Mouse (Mus musculus) spleen, adult 10 weeks (tissue): ENCODE results near the gene Tmem132d. TPM values are rescaled to one million over a fixed set of nuclear protein-coding genes. Genes with fewer than 3 reads are reported as not detected.

Experiments used
- polyA plus RNA-seq: library from polyadenylated mRNA; stranded (reverse); fragments of 350-450 nt; fragmentation: Illumina TruSeq; extraction: RNeasy Lipid Tissue Mini Kit (QIAGEN cat#74804); gene quantifications from one replicate; pipeline ENCODE4 v1.2.3, GENCODE M21; 2015; ENCODE audit warnings: low replicate concordance; ENCODE audit not compliant: insufficient read depth

Tmem132d gene
- not detected for polyA plus RNA-seq

GRCm38 (mm10) chr5:128432916-128433315, at the start of gene Tmem132d:
Gene Tmem132d (minus strand): TSS chr5:128433077.

Other genes starting within 250 kb of the Tmem132d start
- gene Fzd10, start 167.8 kb upstream of the Tmem132d start, polyA plus RNA-seq: 0.19 TPM